Mouse (Mus musculus) G1E-ER4 (cell line): ENCODE data around the gene Ppfia3. TPM values are rescaled to one million over a fixed set of nuclear protein-coding genes. Genes with fewer than 3 reads are reported as not detected.

ENCODE experiments used
- GATA1 ChIP-seq: IDR thresholded peaks from one replicate; pipeline ENCODE4 v1.8.0; 2012; ENCODE audit warnings: low read length, inconsistent platforms
- polyA plus RNA-seq: library from polyadenylated mRNA; stranded (reverse); fragments of >175 nt; gene quantifications from 2 replicates; pipeline ENCODE4 v1.2.3, GENCODE M21; 2012

The Ppfia3 gene
- polyA plus RNA-seq, 1 experiment = 6.4 TPM

GRCm38 (mm10) chr7:45313495-45313894 lies 53.3 kb downstream of the Ppfia3 start:
- no peak for TF ChIP-seq GATA1

- no peak for TF ChIP-seq GATA1
These were observed 53.9 kb downstream of the Ppfia3 start for GRCm38 (mm10) chr7:45312686-45313453.

- no peak for TF ChIP-seq GATA1
These were observed 54.8 kb downstream of the Ppfia3 start for GRCm38 (mm10) chr7:45312023-45312422.

- TF ChIP-seq GATA1 = no peak
These were observed 57.4 kb downstream of the Ppfia3 start for GRCm38 (mm10) chr7:45309455-45309854.

GRCm38 (mm10) chr7:45308551-45309240 lies 58.1 kb downstream of the Ppfia3 start:
- no peak for TF ChIP-seq GATA1

- TF ChIP-seq GATA1 = no peak
These were observed 61.5 kb downstream of the Ppfia3 start for GRCm38 (mm10) chr7:45305275-45305674.

GRCm38 (mm10) chr7:45304869-45305268 lies 62.0 kb downstream of the Ppfia3 start:
- no peak for TF ChIP-seq GATA1

- no peak for TF ChIP-seq GATA1
These were observed 64.2 kb downstream of the Ppfia3 start for GRCm38 (mm10) chr7:45302626-45303025.

GRCm38 (mm10) chr7:45300270-45300669 lies 66.5 kb downstream of the Ppfia3 start:
- TF ChIP-seq GATA1 = no peak

GRCm38 (mm10) chr7:45299752-45300151 lies 67.1 kb downstream of the Ppfia3 start:
- TF ChIP-seq GATA1 = no peak

GRCm38 (mm10) chr7:45297563-45297962 lies 69.3 kb downstream of the Ppfia3 start:
- no peak for TF ChIP-seq GATA1

- TF ChIP-seq GATA1 = no peak
These were observed 70.2 kb downstream of the Ppfia3 start for GRCm38 (mm10) chr7:45296626-45297025.

Other genes starting within 250 kb of the Ppfia3 start
- 236 and 428 TPM in 2 replicates for gene Rps11, start 242.6 kb downstream of the Ppfia3 start, polyA plus RNA-seq
- 9,046 and 9,149 TPM in 2 replicates for gene Rpl13a, start 238.3 kb downstream of the Ppfia3 start, polyA plus RNA-seq
- 1.5 and 3.9 TPM in 2 replicates for gene Gm45713, start 230.8 kb downstream of the Ppfia3 start, polyA plus RNA-seq
- gene Flt3l, start 230.6 kb downstream of the Ppfia3 start, polyA plus RNA-seq = 47.6 and 56.0 TPM in 2 replicates
- gene Pih1d1, start 212.7 kb downstream of the Ppfia3 start, polyA plus RNA-seq = 93.6 and 96.2 TPM in 2 replicates
- gene Aldh16a1, start 212.4 kb downstream of the Ppfia3 start, polyA plus RNA-seq = 150 and 154 TPM in 2 replicates
- 0.06 and 0.09 TPM in 2 replicates for gene Slc17a7, start 203.1 kb downstream of the Ppfia3 start, polyA plus RNA-seq
- not detected in 2 replicates for gene Gfy, start 187.4 kb downstream of the Ppfia3 start, polyA plus RNA-seq
- gene Pth2, start 186.0 kb downstream of the Ppfia3 start, polyA plus RNA-seq = not detected in 2 replicates
- not detected in 2 replicates for gene Ccdc155, start 162.1 kb downstream of the Ppfia3 start, polyA plus RNA-seq
- 0.13 TPM in 1 of 2 replicates, not detected in the other for gene Dkkl1, start 154.9 kb downstream of the Ppfia3 start, polyA plus RNA-seq
- gene Tead2, start 151.3 kb downstream of the Ppfia3 start, polyA plus RNA-seq = not detected in 2 replicates
- 96.2 and 133 TPM in 2 replicates for gene Cd37, start 127.9 kb downstream of the Ppfia3 start, polyA plus RNA-seq
- gene Slc6a16, start 125.9 kb downstream of the Ppfia3 start, polyA plus RNA-seq = not detected in 2 replicates
- not detected in 2 replicates for gene Slc6a21, start 89.5 kb downstream of the Ppfia3 start, polyA plus RNA-seq
- 0.13 and 0.19 TPM in 2 replicates for gene Trpm4, start 33.2 kb downstream of the Ppfia3 start, polyA plus RNA-seq
- not detected in 2 replicates for gene Hrc, start 31.7 kb downstream of the Ppfia3 start, polyA plus RNA-seq
- 3.0 and 3.6 TPM in 2 replicates for gene Lin7b, start 3.6 kb upstream of the Ppfia3 start, polyA plus RNA-seq
- 1,207 and 1,386 TPM in 2 replicates for gene Snrnp70, start 28.7 kb upstream of the Ppfia3 start, polyA plus RNA-seq
- not detected in 2 replicates for gene Kcna7, start 38.6 kb upstream of the Ppfia3 start, polyA plus RNA-seq
- gene Ntf5, start 46.7 kb upstream of the Ppfia3 start, polyA plus RNA-seq = 0.03 and 0.04 TPM in 2 replicates
- not detected in 2 replicates for gene Lhb, start 53.8 kb upstream of the Ppfia3 start, polyA plus RNA-seq
- 28.8 TPM in 2 replicates for gene Gys1, start 67.8 kb upstream of the Ppfia3 start, polyA plus RNA-seq
- 887 and 1,231 TPM in 2 replicates for gene Ruvbl2, start 71.1 kb upstream of the Ppfia3 start, polyA plus RNA-seq
- 11,844 and 12,759 TPM in 2 replicates for gene Ftl1, start 92.9 kb upstream of the Ppfia3 start, polyA plus RNA-seq
- 407 and 498 TPM in 2 replicates for gene Bax, start 99.9 kb upstream of the Ppfia3 start, polyA plus RNA-seq
- 1.7 and 2.0 TPM in 2 replicates for gene Tulp2, start 114.9 kb upstream of the Ppfia3 start, polyA plus RNA-seq
- not detected in 2 replicates for gene Gm45808, start 119.8 kb upstream of the Ppfia3 start, polyA plus RNA-seq
- gene Dhdh, start 121.8 kb upstream of the Ppfia3 start, polyA plus RNA-seq = 0.29 and 0.49 TPM in 2 replicates
- gene Nucb1, start 143.4 kb upstream of the Ppfia3 start, polyA plus RNA-seq = 1,038 and 1,233 TPM in 2 replicates
- gene Ppp1r15a, start 159.2 kb upstream of the Ppfia3 start, polyA plus RNA-seq = 87.1 and 135 TPM in 2 replicates
- 1.2 and 1.8 TPM in 2 replicates for gene Plekha4, start 159.3 kb upstream of the Ppfia3 start, polyA plus RNA-seq
- gene Hsd17b14, start 187.9 kb upstream of the Ppfia3 start, polyA plus RNA-seq = 10.6 and 11.5 TPM in 2 replicates
- gene Bcat2, start 203.1 kb upstream of the Ppfia3 start, polyA plus RNA-seq = 83.5 and 192 TPM in 2 replicates
- gene Fgf21, start 248.5 kb upstream of the Ppfia3 start, polyA plus RNA-seq = not detected in 2 replicates